8 mouse cellular contexts compared by ENCODE assay signal in genomic region chr2:73213871-73214659, GRCm38 (mm10). TPM values are rescaled to one million over a fixed set of nuclear protein-coding genes. Genes with fewer than 3 reads are reported as not detected.
A peak's percentile ranks its signal among the peaks of the same experiment; 100 is the strongest.
DNase-seq lines count a peak whose midpoint lies in the region; ATAC-seq and TF ChIP-seq lines count a peak whose summit lies in the region.

No protein-coding gene starts in this region.

- peak overlapping the region; percentile 50 for H3K27ac ChIP-seq in hindbrain, embryonic 13.5 days

- peaks cover 16% of the 10 kb centered on the region for H3K36me3 ChIP-seq in hindbrain, embryonic 13.5 days

- peak overlapping the region; percentile 90 for H3K9ac ChIP-seq in hindbrain, embryonic 13.5 days

- in situ Hi-C loops in Patski (cut with MboI; ENCODE audit: low pct_unique_long_range_greater_than_20kb) = no loop called here

- peak; percentile 48 for DNase-seq in Patski (ENCODE audit: low read depth, low spot score)
- DNase-seq in cerebellum, postnatal 14 days = peak; percentile 92 to 96
- DNase-seq in frontal cortex, postnatal 14 days (ENCODE audit: low spot score in 2 of 2) = peak; percentile 79 to 86
- DNase-seq in layer of hippocampus, postnatal 25 days (ENCODE audit: extremely low spot score in 1 of 2, low spot score in 1 of 2) = peak; percentile 83 to 84
- DNase-seq in lung, postnatal 25 days (ENCODE audit: low spot score) = peak; percentile 93
- peak; percentile 92 for DNase-seq in retina, embryonic 14.5 days (ENCODE audit: low spot score)
- peak; percentile 99 for DNase-seq in thymus, postnatal 4 days

- CTCF ChIA-PET in Patski (lab: Charles Lee) = no interaction called here

- peak; percentile 95 for ATAC-seq in Patski
- peak; percentile 97 for ATAC-seq in hindbrain, embryonic 13.5 days (ENCODE audit: low FRiP score)

- peaks cover 12% of the 10 kb centered on the region for H3K4me1 ChIP-seq in hindbrain, embryonic 13.5 days (replicated peaks)

- no peaks in the 10 kb centered on the region for H3K9me3 ChIP-seq in hindbrain, embryonic 13.5 days

- peak overlapping the region; percentile 70 for H3K4me3 ChIP-seq in hindbrain, embryonic 13.5 days

- no peaks in the 10 kb centered on the region for H3K27me3 ChIP-seq in Patski
- H3K27me3 ChIP-seq in hindbrain, embryonic 13.5 days = no peaks in the 10 kb centered on the region

- H3K4me2 ChIP-seq in hindbrain, embryonic 13.5 days = peak overlapping the region; percentile 81

- no peak for TF ChIP-seq CTCF in Patski (IDR thresholded peaks at IDR 0.05)

- POLR2A ChIA-PET in Patski (lab: Charles Lee) = interaction anchor here (1.1 kb wide), 1 partner anchor 62 kb away, joined by 3 read pairs; no protein-coding TSS in a partner anchor

- WGBS in hindbrain, embryonic 13.5 days = 0% methylated on average over 58 of the region's 68 CpGs

RNA-seq across cellular contexts. Expression of gene Ola1, which starts 4.7 kb away (rescaled TPM):
- 106 TPM for polyA plus RNA-seq in Patski (2021)
- 91.7 and 93.5 TPM in 2 replicates for polyA plus RNA-seq in hindbrain, embryonic 13.5 days (2015; fragmentation: Nextera tagmentation; extraction: Ambion mirVana)
- total RNA-seq in layer of hippocampus, postnatal 25 days (2021) = 100 to 1,000 TPM; 116 to 117 TPM

RNA-seq across cellular contexts. Expression of gene Sp9, which starts 57.7 kb away (rescaled TPM):
- not detected for polyA plus RNA-seq in Patski (2021)
- 1.7 and 2.1 TPM in 2 replicates for polyA plus RNA-seq in hindbrain, embryonic 13.5 days (2015; fragmentation: Nextera tagmentation; extraction: Ambion mirVana)
- total RNA-seq in layer of hippocampus, postnatal 25 days (2021) = 1 to 10 TPM; 2.9 to 3.6 TPM

Comparison
In these comparisons a context has a peak if more than half of its experiments do, and no peak if none do; other contexts are left out.
1. Peak in every context shown above with its lines: DNase-seq, ATAC-seq, H3K4me3 ChIP-seq and H3K27ac ChIP-seq.
2. DNase-seq: peak in every context shown above with its lines; median percentile 99 in thymus, postnatal 4 days; 94 in cerebellum, postnatal 14 days; 93 in lung, postnatal 25 days; 92 in retina, embryonic 14.5 days; 84 in layer of hippocampus, postnatal 25 days; 82 in frontal cortex, postnatal 14 days; 48 in Patski.